Mouse (Mus musculus) ES-E14 (cell line): ENCODE measurements around the gene Fam83c.

Experiments
- CHD2 ChIP-seq: IDR thresholded peaks from 2 replicates; pipeline ENCODE4 v1.6.1; 2014; ENCODE audit warnings: mild to moderate bottlenecking, low read depth, low read length, inconsistent platforms
- ZC3H11A ChIP-seq: IDR thresholded peaks from 2 replicates; pipeline ENCODE4 v1.6.1; 2012; ENCODE audit warnings: low read depth, mild to moderate bottlenecking, inconsistent platforms, low read length, borderline replicate concordance

- TF ChIP-seq CHD2 (no peak), ZC3H11A (no peak)
These were observed 33.7 kb upstream of the Fam83c start for GRCm38 (mm10) chr2:155868320-155868719.
